Mouse (Mus musculus): ENCODE data around the gene Brd3os. TPM values are rescaled to one million over a fixed set of nuclear protein-coding genes. Genes with fewer than 3 reads are reported as not detected.

The Brd3os gene
- polyA plus RNA-seq (2012), result not detected in 2 replicates

GRCm38 (mm10) chr2:27441767-27442707 is at the start of gene Brd3os:
Gene Brd3os, plus strand, starts transcription at chr2:27442324.
- no peaks in the 10 kb centered on the region for H3K27me3 ChIP-seq (ENCODE audit: control insufficient read depth)
- H3K9me3 ChIP-seq (ENCODE audit: control insufficient read depth, low read length), result no peaks in the 10 kb centered on the region; the same call in 1 of the 2 replicates
- H3K36me3 ChIP-seq (ENCODE audit: control insufficient read depth), result peaks cover 30% of the 10 kb centered on the region
- no peak for TF ChIP-seq TAL1 (IDR thresholded peaks at IDR 0.05; ENCODE audit: low read length)
- no peak for TF ChIP-seq GATA1 (IDR thresholded peaks at IDR 0.05; ENCODE audit: low read length)
- H3K4me1 ChIP-seq (ENCODE audit: control insufficient read depth), result peaks cover 32% of the 10 kb centered on the region
- H3K4me3 ChIP-seq (replicated peaks), result peak within 1 kb of the TSS; percentile 66

- TF ChIP-seq GATA1 (IDR thresholded peaks at IDR 0.05; ENCODE audit: low read length), result no peak
- no peak for TF ChIP-seq TAL1 (IDR thresholded peaks at IDR 0.05; ENCODE audit: low read length)
- H3K4me1 ChIP-seq (ENCODE audit: control insufficient read depth), result peaks cover 18% of the 10 kb centered on the region
These were observed 47.8 kb upstream of the Brd3os start for GRCm38 (mm10) chr2:27394158-27394832.

GRCm38 (mm10) chr2:27396656-27397440 is 45.3 kb upstream of the Brd3os start:
- no peak overlapping the region for H3K4me3 ChIP-seq (replicated peaks)
- no peak for TF ChIP-seq GATA1 (IDR thresholded peaks at IDR 0.05; ENCODE audit: low read length)
- TF ChIP-seq TAL1 (IDR thresholded peaks at IDR 0.05; ENCODE audit: low read length), result no peak
- no peaks in the 10 kb centered on the region for H3K36me3 ChIP-seq (ENCODE audit: control insufficient read depth)
- no peaks in the 10 kb centered on the region for H3K4me1 ChIP-seq (ENCODE audit: control insufficient read depth)
- no peaks in the 10 kb centered on the region for H3K27me3 ChIP-seq (ENCODE audit: control insufficient read depth)
- H3K9me3 ChIP-seq (ENCODE audit: control insufficient read depth, low read length), result peaks cover 4% of the 10 kb centered on the region; the same call in 1 of the 2 replicates

More at GRCm38 (mm10) chr2:27394158-27394832, 47.8 kb upstream of the Brd3os start:
- Histone ChIP-seq H3K9me3 (ENCODE audit: control insufficient read depth, low read length) (peaks cover 3% of the 10 kb centered on the region; the same call in 1 of the 2 replicates), H3K27me3 (ENCODE audit: control insufficient read depth) (no peaks in the 10 kb centered on the region), H3K4me3 (replicated peaks) (no peak overlapping the region), H3K36me3 (ENCODE audit: control insufficient read depth) (no peaks in the 10 kb centered on the region)

GRCm38 (mm10) chr2:27400083-27400482 is 42.0 kb upstream of the Brd3os start:
- TF ChIP-seq GATA1 (IDR thresholded peaks at IDR 0.05; ENCODE audit: low read length) (no peak), TAL1 (IDR thresholded peaks at IDR 0.05; ENCODE audit: low read length) (no peak)

DNA sequence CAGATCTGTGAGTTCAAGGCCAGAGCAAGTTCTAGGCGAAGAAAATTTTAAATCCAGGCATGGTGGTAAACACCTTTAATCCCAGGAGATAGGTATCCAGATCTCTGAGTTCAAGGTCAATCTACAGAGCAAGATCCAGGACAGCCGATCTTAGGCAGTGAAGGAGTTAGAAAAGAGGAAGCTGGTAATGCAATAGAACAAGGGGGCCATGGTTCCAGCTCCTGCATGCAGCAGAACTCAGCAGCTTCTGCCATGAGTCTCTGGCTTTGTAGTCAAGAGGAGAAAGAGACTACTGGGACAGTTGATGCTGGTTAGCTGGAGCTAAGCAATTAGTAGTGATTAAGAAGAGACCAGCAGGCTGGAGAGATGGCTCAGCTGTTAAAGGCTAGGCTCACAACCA is 40.6 kb upstream of the Brd3os start:
- Histone ChIP-seq H3K4me3 (replicated peaks) (no peak overlapping the region), H3K36me3 (ENCODE audit: control insufficient read depth) (no peaks in the 10 kb centered on the region), H3K27me3 (ENCODE audit: control insufficient read depth) (no peaks in the 10 kb centered on the region), H3K9me3 (ENCODE audit: control insufficient read depth, low read length) (peaks cover 4% of the 10 kb centered on the region; the same call in 1 of the 2 replicates), H3K4me1 (ENCODE audit: control insufficient read depth) (peaks cover 6% of the 10 kb centered on the region)
- TF ChIP-seq TAL1 (IDR thresholded peaks at IDR 0.05; ENCODE audit: low read length) (no peak), GATA1 (IDR thresholded peaks at IDR 0.05; ENCODE audit: low read length) (no peak)

More at GRCm38 (mm10) chr2:27400083-27400482, 42.0 kb upstream of the Brd3os start:
- no peak overlapping the region for H3K4me3 ChIP-seq (replicated peaks)
- no peaks in the 10 kb centered on the region for H3K36me3 ChIP-seq (ENCODE audit: control insufficient read depth)
- no peaks in the 10 kb centered on the region for H3K27me3 ChIP-seq (ENCODE audit: control insufficient read depth)
- H3K4me1 ChIP-seq (ENCODE audit: control insufficient read depth), result peaks cover 6% of the 10 kb centered on the region
- H3K9me3 ChIP-seq (ENCODE audit: control insufficient read depth, low read length), result peaks cover 4% of the 10 kb centered on the region; the same call in 1 of the 2 replicates

- TF ChIP-seq GATA1 (IDR thresholded peaks at IDR 0.05; ENCODE audit: low read length) (no peak), TAL1 (IDR thresholded peaks at IDR 0.05; ENCODE audit: low read length) (0 out of 3 replicates have a peak, but pooled peaks have one; percentile 5)
- Histone ChIP-seq H3K9me3 (ENCODE audit: control insufficient read depth, low read length) (no peaks in the 10 kb centered on the region), H3K27me3 (ENCODE audit: control insufficient read depth) (no peaks in the 10 kb centered on the region), H3K4me1 (ENCODE audit: control insufficient read depth) (peaks cover 6% of the 10 kb centered on the region), H3K36me3 (ENCODE audit: control insufficient read depth) (no peaks in the 10 kb centered on the region), H3K4me3 (replicated peaks) (no peak overlapping the region)
These were observed 37.6 kb upstream of the Brd3os start for GRCm38 (mm10) chr2:27404375-27405093.

DNA sequence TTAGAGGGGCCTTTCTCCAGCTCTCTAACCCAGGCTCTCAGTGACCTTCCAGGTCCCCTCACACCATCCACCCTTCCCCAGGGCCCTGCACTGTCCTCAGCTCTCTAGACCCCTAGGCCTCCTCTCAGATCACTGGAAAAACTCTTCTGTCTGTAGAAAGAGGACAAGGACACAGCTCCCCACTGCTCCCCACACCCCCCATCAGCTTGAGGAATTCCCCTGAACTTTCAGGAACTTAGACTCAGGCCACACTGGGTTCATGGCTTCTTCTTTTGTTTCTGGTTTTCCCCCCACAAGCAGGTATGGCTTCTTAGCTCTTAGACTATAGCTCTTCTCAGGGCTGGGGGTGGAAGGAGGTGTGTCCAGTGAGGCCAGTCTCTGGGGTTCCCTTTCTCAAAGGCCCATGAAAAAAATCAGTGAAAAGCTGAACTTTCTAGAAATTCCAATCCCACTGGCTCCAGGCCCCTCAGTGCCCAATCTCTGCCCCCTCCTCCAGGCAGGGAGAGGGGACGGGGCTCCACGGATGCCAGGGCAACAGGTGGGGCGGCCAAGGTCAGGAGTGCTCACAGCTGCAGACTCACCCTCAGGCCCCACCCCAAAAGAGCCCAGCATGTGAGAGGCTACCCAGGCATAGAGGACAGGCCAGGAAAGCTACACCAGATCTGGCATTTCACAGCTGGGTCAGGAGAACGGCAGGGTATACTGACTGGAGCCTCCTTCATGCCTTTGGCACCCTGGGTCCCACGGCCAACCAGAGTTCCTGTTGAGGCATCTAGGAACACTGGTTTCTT is 36.8 kb upstream of the Brd3os start:
- no peaks in the 10 kb centered on the region for H3K36me3 ChIP-seq (ENCODE audit: control insufficient read depth)
- no peak overlapping the region for H3K4me3 ChIP-seq (replicated peaks)
- peaks cover 6% of the 10 kb centered on the region for H3K4me1 ChIP-seq (ENCODE audit: control insufficient read depth)
- TF ChIP-seq GATA1 (IDR thresholded peaks at IDR 0.05; ENCODE audit: low read length) (no peak), TAL1 (IDR thresholded peaks at IDR 0.05; ENCODE audit: low read length) (no peak)
- no peaks in the 10 kb centered on the region for H3K27me3 ChIP-seq (ENCODE audit: control insufficient read depth)
- H3K9me3 ChIP-seq (ENCODE audit: control insufficient read depth, low read length), result no peaks in the 10 kb centered on the region
